Mouse (Mus musculus) neural tube, embryonic 10.5 days (tissue): ENCODE measurements around the gene Slc9a5.
A peak's percentile ranks its signal among the peaks of the same experiment; 100 is the strongest.

ENCODE experiments used
- DNase-seq: peaks from one replicate; pipeline ENCODE4 v3.0.0-alpha.2; 2017; ENCODE audit warnings: low spot score; ENCODE audit errors: extremely low spot score

Gene Slc9a5

GRCm38 (mm10) chr8:105353583-105354135, 5.0 kb downstream of the Slc9a5 start:
- no peak for DNase-seq

DNA sequence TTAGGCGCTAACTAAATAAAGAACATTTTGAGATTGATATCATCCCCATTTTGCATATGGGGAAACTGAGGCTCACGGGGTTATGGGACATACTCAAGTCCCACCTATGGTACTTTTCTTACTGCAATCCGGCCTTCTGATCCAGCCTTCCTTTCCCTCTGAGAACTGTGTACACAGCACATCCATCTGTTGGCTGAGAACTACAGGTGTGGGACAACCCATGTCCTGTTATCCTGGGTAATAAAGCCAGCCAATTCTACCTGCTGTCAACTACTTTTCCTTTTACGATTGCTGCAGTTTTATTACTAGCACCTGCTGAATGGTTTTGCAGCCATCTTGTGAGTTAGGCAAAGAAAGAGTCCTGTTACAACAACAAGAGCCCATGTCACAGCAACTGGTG, 5.9 kb downstream of the Slc9a5 start:
- no peak for DNase-seq

GRCm38 (mm10) chr8:105355179-105356024, 6.8 kb downstream of the Slc9a5 start:
- peak; percentile 51 for DNase-seq

DNA sequence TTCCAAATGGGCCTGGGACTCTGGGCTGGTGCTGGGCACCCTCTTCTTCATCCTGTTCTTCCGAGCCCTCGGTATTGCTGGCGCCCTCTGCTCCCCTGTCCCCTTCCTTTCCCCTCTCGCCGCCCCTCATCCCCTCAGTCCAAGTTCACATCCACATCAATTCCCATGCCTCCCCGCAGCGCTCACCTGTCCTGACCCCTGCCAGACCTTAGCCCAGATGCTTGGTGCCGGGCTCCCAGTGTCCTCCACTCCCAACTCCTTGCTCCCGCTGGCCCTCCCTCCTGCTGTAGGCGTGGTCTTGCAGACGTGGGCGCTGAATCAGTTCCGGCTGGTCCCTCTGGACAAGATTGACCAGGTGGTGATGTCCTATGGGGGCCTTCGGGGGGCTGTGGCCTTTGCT, 8.0 kb downstream of the Slc9a5 start:
- no peak for DNase-seq

DNA sequence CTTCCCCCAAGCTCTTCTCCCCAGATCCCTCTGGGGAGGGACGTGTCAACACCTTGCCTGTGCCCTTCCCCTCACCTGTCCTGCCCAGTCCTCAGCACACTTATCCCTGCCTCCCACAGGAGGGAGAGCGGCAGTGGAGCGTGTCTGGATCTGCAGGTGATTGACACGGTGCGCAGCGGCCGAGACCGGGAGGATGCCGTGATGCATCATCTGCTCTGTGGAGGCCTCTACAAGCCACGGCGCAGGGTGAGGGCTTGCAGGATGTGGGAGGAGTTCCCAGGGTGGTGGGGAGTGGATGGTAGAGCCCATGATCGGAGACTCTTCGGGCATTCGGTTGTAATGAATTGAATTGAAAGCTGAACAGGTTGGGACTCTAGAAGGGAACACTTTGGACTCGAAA, 10.6 kb downstream of the Slc9a5 start:
- no peak for DNase-seq

DNA sequence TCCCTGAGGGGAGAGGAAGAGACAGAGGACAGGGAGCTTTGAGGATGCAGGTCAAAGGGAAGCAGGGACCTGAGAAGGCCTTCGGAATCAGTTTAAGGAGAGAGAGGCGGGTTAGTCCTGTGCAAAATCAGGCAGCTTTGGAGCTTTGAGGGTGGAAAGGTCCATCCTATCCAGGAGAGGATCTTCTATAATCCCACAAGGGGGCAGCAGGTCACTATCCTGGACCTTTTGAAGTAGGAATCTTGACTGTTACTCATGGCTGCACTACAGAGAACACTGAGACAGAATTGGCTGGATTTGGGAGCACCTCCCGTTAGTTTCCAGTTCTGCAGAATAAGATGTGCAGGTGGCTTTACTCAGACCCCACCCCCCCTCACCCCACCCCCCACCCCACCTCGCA, 11.0 kb downstream of the Slc9a5 start:
- DNase-seq, result no peak

DNA sequence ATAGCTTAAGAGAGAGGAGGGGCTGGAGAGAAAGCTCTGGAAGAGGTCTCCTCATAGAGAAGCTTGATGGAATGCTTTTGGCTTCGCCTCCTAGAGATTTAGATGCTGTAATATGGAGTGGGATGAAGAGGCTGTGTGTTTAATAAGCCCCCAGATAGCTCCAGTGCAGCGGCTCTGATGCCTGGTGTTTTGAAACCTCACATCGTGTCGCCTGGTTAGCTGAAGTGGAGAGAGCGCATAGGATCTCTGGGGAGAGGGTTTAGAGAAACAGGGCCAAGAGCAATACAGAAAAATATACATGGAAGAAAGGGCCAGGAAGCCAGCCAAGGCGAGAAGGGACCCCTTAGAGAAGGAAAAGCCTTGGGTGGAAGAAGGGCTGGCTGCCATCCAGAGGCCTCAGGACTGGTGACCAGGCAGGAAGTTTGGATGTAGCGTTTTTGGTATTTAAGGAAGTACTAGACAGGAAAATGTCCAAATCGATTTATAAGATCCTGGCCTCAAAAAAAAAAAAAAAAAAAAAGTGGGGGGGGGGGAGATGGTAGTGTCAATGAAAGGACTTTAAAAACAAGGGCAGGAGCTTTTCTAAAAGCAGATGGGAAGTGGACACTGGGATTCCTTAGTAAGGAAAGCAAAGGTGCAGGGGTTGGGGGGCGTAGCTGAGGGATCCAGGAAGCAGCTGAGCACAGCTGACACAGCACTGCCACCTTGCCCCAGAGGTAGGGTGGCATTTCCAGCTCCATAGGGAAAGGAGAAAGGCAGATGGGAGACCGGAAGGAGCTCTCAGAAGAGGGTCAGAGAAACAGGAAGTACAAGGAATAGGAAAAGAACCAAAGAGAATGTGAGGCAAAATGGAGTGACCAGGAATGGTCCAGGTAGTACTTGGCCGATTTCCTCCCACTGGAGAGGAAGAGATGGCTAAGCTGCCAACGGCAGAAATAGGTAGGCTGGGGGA, 13.4 kb downstream of the Slc9a5 start:
- no peak for DNase-seq

DNA sequence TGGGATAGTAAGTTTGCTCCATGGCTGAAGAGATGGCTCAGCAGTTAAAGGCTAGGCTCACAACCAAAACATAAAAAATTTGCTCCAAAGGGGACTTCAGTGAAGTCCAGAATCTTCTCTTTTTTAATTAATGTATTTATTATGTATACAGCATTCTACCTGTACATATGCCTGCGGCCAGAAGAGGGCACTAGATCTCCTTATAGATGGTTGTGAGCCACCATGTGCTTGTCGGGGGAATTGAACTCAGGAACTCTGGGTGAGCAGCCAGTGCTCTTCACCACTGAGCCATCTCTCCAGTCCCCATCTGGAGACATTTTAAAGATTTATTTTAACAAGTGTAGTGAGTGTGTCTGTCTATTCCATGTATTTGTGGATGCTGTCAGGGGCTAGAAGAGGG, 18.5 kb downstream of the Slc9a5 start:
- DNase-seq, result no peak

DNA sequence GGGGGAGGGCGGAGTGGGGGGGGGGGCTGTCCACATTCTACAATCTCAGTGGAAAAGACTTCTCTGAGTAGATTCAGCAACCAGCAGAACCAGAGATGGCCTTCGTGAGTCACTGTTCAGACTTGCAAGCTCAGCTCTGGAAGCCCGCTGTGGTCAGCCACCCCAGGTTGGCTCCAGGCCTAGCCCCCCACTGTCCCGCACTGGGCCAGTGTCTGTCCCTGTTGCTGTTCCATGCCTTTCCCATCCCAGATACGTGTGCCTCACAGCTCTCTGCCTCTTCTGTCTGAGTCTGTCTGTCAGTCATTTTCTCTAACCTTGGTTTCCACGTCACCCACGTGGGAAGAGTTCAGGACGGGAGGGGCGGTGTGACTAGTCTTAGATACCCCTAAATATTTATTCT, 23.8 kb downstream of the Slc9a5 start:
- no peak for DNase-seq

DNA sequence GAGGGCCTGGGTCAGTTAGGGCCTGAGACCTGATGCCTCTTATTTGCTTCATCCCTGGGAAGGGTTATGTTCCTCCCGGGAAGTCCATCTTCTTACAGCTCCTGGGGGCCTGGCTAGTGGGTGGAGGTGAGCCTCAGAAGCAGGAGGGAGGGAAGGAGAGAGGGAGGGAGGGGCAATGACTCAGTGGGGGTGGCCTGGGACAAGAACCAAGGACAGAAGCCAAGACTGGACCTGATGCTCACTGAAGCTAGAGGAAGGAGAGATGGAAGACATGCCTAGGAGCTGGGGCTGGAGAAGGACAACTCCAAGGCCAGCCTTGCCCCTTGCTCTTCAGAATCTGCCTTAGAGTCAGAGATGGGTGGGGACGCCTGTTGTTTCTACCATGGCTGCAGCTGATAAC, 24.4 kb downstream of the Slc9a5 start, which contains the start of gene Plekhg4:
Gene Plekhg4, plus strand, starts transcription at position 243 of the 400 bp plus-strand sequence.
- DNase-seq, result no peak

DNA sequence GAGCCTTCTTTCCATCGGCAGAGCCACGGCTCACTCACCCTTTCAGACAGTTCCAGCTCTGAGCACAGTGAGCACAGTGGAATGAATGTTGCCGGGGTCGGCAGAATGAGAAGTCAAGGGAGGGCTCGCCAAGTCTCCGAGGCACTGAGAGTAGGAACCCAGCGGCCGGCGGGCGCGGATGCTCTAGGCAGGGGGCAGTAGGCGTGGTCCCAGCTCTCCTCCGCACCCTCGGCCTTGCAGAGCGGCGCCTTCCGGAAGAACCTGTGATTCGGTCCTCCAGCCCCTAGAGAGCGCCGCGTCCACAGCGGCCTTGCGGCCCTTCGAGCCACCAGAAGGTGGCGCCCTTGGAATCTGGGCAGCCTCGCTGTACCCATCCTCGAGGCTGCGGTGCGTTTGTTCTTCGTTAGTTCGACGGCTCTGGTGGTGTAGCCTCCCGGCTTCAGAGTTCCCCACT, 25.9 kb downstream of the Slc9a5 start:
- peak; percentile 49 for DNase-seq

- no peak for DNase-seq
Observed at GRCm38 (mm10) chr8:105378673-105379072, 30.0 kb downstream of the Slc9a5 start.

- no peak for DNase-seq
Observed at GRCm38 (mm10) chr8:105380308-105380707, 31.7 kb downstream of the Slc9a5 start.

DNA sequence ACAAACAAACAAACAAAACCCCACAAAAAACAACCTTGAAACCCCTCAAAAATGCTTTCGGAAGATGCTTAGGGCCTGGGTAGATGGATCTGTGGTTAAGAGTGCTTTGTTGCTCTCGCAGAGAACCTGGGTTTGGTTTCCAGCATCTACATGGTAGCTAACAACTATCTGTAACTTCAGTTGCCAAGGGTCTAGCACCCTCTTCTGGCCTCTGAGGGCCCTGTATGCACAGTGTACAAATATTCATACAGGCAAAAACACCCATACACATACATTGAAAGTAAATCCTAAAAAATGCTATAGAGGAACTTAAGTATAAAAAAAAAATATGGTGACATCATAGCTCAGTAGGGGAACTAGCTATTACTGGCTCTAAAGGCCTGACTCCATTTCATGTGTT, 35.4 kb downstream of the Slc9a5 start:
- no peak for DNase-seq

- no peak for DNase-seq
Observed at GRCm38 (mm10) chr8:105387151-105387550, 38.5 kb downstream of the Slc9a5 start.

DNA sequence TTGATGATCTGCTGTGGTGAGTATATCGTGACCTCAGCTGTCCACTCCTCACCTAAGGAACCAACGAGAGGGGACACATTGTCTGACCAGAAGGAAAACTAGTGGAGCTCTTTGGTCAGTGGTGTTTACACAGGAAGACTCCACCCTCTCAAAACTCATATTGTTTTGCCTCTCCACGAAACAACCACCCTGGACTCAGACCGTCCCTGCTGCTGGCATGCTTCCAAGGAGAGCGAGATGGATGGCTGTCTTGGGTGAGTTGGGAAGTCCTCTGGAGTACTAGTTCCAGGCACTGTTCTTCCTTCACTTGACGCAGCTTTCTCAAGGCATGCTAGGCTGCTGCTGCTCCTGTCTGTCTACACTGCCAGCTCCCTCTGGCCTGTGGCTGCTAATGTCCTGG, 40.5 kb downstream of the Slc9a5 start:
- no peak for DNase-seq

GRCm38 (mm10) chr8:105393089-105393787, 44.6 kb downstream of the Slc9a5 start:
- DNase-seq, result no peak

- DNase-seq, result no peak
Observed at GRCm38 (mm10) chr8:105393915-105394314, 45.3 kb downstream of the Slc9a5 start.

- DNase-seq, result no peak
Observed at GRCm38 (mm10) chr8:105397747-105398146, 49.1 kb downstream of the Slc9a5 start.

DNA sequence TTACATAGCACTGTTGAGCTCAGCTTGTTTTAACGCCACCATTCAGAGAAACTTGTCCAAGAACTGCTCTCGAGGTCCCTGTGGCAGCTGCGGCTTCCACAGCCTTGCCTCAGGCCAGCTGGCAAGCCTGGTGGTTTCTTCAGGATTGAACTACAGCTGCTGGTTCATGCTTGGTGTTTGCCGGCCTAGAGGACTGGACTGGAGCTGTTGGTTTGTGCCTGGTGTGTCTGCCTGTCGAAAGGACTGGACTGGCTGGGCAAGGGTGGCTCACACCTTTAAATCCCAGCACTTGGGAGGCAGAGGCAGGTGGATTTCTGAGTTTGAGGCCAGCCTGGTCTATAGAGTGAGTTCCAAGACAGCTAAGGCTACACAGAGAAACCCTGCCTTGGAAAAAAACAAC, 51.4 kb downstream of the Slc9a5 start:
- DNase-seq, result no peak

DNA sequence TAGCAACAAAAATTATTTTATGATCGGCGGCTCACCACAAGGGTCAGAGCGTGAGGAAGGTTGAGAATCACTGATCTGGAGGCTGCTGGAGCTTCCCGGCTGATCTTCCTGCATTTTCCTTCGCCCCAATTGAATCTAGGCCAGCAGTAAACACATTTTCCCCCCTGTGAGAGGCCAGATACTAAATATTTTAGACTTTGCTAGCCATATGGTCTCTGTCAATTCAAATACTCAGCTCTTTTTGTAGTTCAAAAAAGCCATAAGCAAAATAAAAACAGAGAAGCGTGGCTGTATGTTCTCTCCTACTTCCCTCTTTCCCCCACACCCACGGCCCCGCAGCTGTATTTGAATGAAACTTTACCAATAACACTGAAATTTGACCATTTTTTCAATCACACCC, 54.8 kb downstream of the Slc9a5 start:
- DNase-seq, result no peak
